Mouse (Mus musculus) MN1 (cell line): Measurements from ENCODE around the gene 1700016K19Rik.
A peak's percentile ranks its signal among the peaks of the same experiment; 100 is the strongest.

Experiments used
- DNase-seq: peaks from one replicate; pipeline ENCODE4 v3.0.0-alpha.2; 2016; ENCODE audit warnings: low spot score

The 1700016K19Rik gene

GRCm38 (mm10) chr11:75999440-76000155, at the start of gene 1700016K19Rik:
Gene 1700016K19Rik, plus strand, starts transcription at chr11:75999912.
- no peak for DNase-seq

- no peak for DNase-seq
These were observed 49.3 kb upstream of the 1700016K19Rik start for GRCm38 (mm10) chr11:75950459-75950858.

- peak; percentile 41 for DNase-seq
These were observed 47.8 kb upstream of the 1700016K19Rik start for GRCm38 (mm10) chr11:75951895-75952294.

- DNase-seq: no peak
These were observed 44.8 kb upstream of the 1700016K19Rik start for GRCm38 (mm10) chr11:75954896-75955295.

- no peak for DNase-seq
These were observed 43.1 kb upstream of the 1700016K19Rik start for GRCm38 (mm10) chr11:75956651-75957050.

GRCm38 (mm10) chr11:75957124-75957832, 42.4 kb upstream of the 1700016K19Rik start:
- no peak for DNase-seq

- no peak for DNase-seq
These were observed 37.9 kb upstream of the 1700016K19Rik start for GRCm38 (mm10) chr11:75961782-75962181.

GRCm38 (mm10) chr11:75963730-75964475, 35.8 kb upstream of the 1700016K19Rik start:
- DNase-seq: peak; percentile 49

GRCm38 (mm10) chr11:75964476-75964730, 35.3 kb upstream of the 1700016K19Rik start:
- DNase-seq: no peak

GRCm38 (mm10) chr11:75965674-75966400, 33.9 kb upstream of the 1700016K19Rik start:
- no peak for DNase-seq

GRCm38 (mm10) chr11:75966401-75967372, 33.0 kb upstream of the 1700016K19Rik start:
- peak; percentile 79 for DNase-seq

- DNase-seq: no peak
These were observed 31.0 kb upstream of the 1700016K19Rik start for GRCm38 (mm10) chr11:75968761-75969160.

- DNase-seq: no peak
These were observed 29.1 kb upstream of the 1700016K19Rik start for GRCm38 (mm10) chr11:75970629-75971028.

GRCm38 (mm10) chr11:75972188-75972587, 27.5 kb upstream of the 1700016K19Rik start:
- no peak for DNase-seq

GRCm38 (mm10) chr11:75972916-75973567, 26.7 kb upstream of the 1700016K19Rik start:
- no peak for DNase-seq

GRCm38 (mm10) chr11:75973988-75974387, 25.7 kb upstream of the 1700016K19Rik start:
- no peak for DNase-seq

- DNase-seq: no peak
These were observed 23.0 kb upstream of the 1700016K19Rik start for GRCm38 (mm10) chr11:75976748-75977147.

GRCm38 (mm10) chr11:75978051-75978450, 21.7 kb upstream of the 1700016K19Rik start:
- DNase-seq: no peak

- DNase-seq: no peak
These were observed 19.3 kb upstream of the 1700016K19Rik start for GRCm38 (mm10) chr11:75980413-75980812.

- DNase-seq: no peak
These were observed 16.5 kb upstream of the 1700016K19Rik start for GRCm38 (mm10) chr11:75983194-75983593.
